ENCODE assay signal across 27 mouse cellular contexts in the genomic region with DNA sequence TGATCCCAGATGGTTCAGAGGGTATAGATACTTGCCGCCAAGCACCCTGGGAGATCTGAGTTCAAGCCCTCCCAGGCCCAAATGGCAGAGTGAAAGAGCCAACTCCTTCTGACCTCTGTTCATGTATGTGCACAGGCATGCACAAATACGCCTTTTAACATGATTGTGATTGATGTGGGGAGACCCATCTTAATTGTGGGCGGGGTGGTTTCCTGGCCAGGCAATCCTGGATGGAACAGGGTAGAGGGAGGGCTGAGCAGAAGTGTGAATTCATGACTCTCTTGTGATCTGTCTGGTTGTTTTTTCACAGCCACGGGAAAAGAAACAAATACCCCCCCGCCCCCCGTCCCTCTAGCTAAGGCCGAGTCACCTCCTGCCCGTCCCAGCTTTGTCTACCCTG. TPM values are rescaled to one million over a fixed set of nuclear protein-coding genes. Genes with fewer than 3 reads are reported as not detected.
DNase-seq lines count a peak whose midpoint lies in the region; ATAC-seq lines count a peak whose summit lies in the region.
"Had no signal": no experiment of that assay in that cellular context is flagged by ENCODE, and none has a peak within 500 bp of the region (broad histone marks: within the 10 kb centered on the region; RNA-seq: fewer than 3 reads in every experiment).

No protein-coding gene starts in this region.

- H3K4me1 ChIP-seq in hindbrain, embryonic 10.5 days (replicated peaks): peaks cover 44% of the 10 kb centered on the region
- peaks cover 36% of the 10 kb centered on the region for H3K4me1 ChIP-seq in hindbrain, embryonic 12.5 days
- H3K4me1 ChIP-seq in limb, embryonic 12.5 days (replicated peaks): peaks cover 30% of the 10 kb centered on the region
- H3K4me1 ChIP-seq in limb, embryonic 10.5 days: peaks cover 33% of the 10 kb centered on the region

- DNase-seq in hindbrain, embryonic 10.5 days (ENCODE audit: low spot score): no peak
- DNase-seq in limb, embryonic 10.5 days (ENCODE audit: low spot score): no peak
- DNase-seq in thymus, postnatal 0 days (ENCODE audit: low spot score): peak; percentile 16
- DNase-seq in thymus, postnatal 14 days: no peak
- DNase-seq in natural killer cell, adult 2 months (ENCODE audit: low spot score in 2 of 2): peak; percentile 13 to 15
- no peak for DNase-seq in right cerebral cortex, postnatal 14 days
- DNase-seq: adrenal gland, adult 2 months; adrenal gland, postnatal 14 days; cerebellum, adult 11 months; cerebellum, adult 2 months; cerebellum, adult 9-11 months; cerebellum, postnatal 25 days; forebrain, postnatal 0 days; gastrocnemius, adult 2 months; gastrocnemius, postnatal 14 days; heart, adult 11 months had no signal

- no peaks in the 10 kb centered on the region for H3K9me3 ChIP-seq in hindbrain, embryonic 10.5 days
- no peaks in the 10 kb centered on the region for H3K9me3 ChIP-seq in hindbrain, embryonic 12.5 days (replicated peaks)
- H3K9me3 ChIP-seq in limb, embryonic 12.5 days: no peaks in the 10 kb centered on the region
- H3K9me3 ChIP-seq in limb, embryonic 10.5 days (replicated peaks): no peaks in the 10 kb centered on the region
- H3K9me3 ChIP-seq: embryonic facial prominence, embryonic 12.5 days; embryonic facial prominence, embryonic 15.5 days; G1E had no signal

- H3K27ac ChIP-seq in hindbrain, embryonic 10.5 days: peak overlapping the region; percentile 24
- H3K27ac ChIP-seq in hindbrain, embryonic 12.5 days: no peak overlapping the region
- H3K27ac ChIP-seq in limb, embryonic 12.5 days: no peak overlapping the region
- H3K27ac ChIP-seq in limb, embryonic 10.5 days: no peak overlapping the region
- H3K27ac ChIP-seq: embryonic facial prominence, embryonic 12.5 days; embryonic facial prominence, embryonic 15.5 days; gastrocnemius, adult 2 months had no signal

- H3K4me2 ChIP-seq in hindbrain, embryonic 12.5 days (replicated peaks): no peak overlapping the region
- H3K4me2 ChIP-seq in limb, embryonic 12.5 days: no peak overlapping the region
- H3K4me2 ChIP-seq: embryonic facial prominence, embryonic 12.5 days; embryonic facial prominence, embryonic 15.5 days; heart, embryonic 11.5 days had no signal

- H3K27me3 ChIP-seq in hindbrain, embryonic 10.5 days (ENCODE audit: insufficient read depth, poor library complexity, severe bottlenecking): peaks cover 39% of the 10 kb centered on the region
- H3K27me3 ChIP-seq in hindbrain, embryonic 12.5 days: peaks cover 9% of the 10 kb centered on the region; the same call in 1 of the 2 replicates
- peaks cover 21% of the 10 kb centered on the region for H3K27me3 ChIP-seq in limb, embryonic 12.5 days
- peaks cover 54% of the 10 kb centered on the region for H3K27me3 ChIP-seq in limb, embryonic 10.5 days (ENCODE audit: low read depth, poor library complexity, severe bottlenecking)
- H3K27me3 ChIP-seq: Patski had no signal

- H3K36me3 ChIP-seq in hindbrain, embryonic 10.5 days: no peaks in the 10 kb centered on the region
- H3K36me3 ChIP-seq in hindbrain, embryonic 12.5 days: no peaks in the 10 kb centered on the region
- H3K36me3 ChIP-seq in limb, embryonic 12.5 days: no peaks in the 10 kb centered on the region
- no peaks in the 10 kb centered on the region for H3K36me3 ChIP-seq in limb, embryonic 10.5 days
- H3K36me3 ChIP-seq: embryonic facial prominence, embryonic 12.5 days; embryonic facial prominence, embryonic 15.5 days; G1E had no signal

- no peak overlapping the region for H3K4me3 ChIP-seq in hindbrain, embryonic 10.5 days
- H3K4me3 ChIP-seq in hindbrain, embryonic 12.5 days: no peak overlapping the region
- no peak overlapping the region for H3K4me3 ChIP-seq in limb, embryonic 12.5 days (replicated peaks)
- H3K4me3 ChIP-seq in limb, embryonic 10.5 days: no peak overlapping the region
- H3K4me3 ChIP-seq: embryonic facial prominence, embryonic 12.5 days; embryonic facial prominence, embryonic 15.5 days; gastrocnemius, adult 2 months had no signal

- no peak overlapping the region for H3K9ac ChIP-seq in hindbrain, embryonic 12.5 days
- peak overlapping the region; percentile 27; the same call in 1 of the 2 replicates for H3K9ac ChIP-seq in limb, embryonic 12.5 days (replicated peaks)
- H3K9ac ChIP-seq: embryonic facial prominence, embryonic 12.5 days; embryonic facial prominence, embryonic 15.5 days; forebrain, postnatal 0 days had no signal

- ATAC-seq in hindbrain, embryonic 12.5 days (ENCODE audit: low FRiP score): no peak
- no peak for ATAC-seq in limb, embryonic 12.5 days (ENCODE audit: insufficient number of reproducible peaks, insufficient read depth, low FRiP score, low TSS enrichment, low read depth)
- ATAC-seq: forebrain, embryonic 14.5 days; forebrain, postnatal 0 days; Patski had no signal

- 51% methylated on average over 8 of the region's 8 CpGs for WGBS in hindbrain, embryonic 10.5 days
- WGBS in hindbrain, embryonic 12.5 days: 47% methylated on average over 8 of the region's 8 CpGs
- 45% methylated on average over 8 of the region's 8 CpGs for whole genome bisulfite sequencing in limb, embryonic 12.5 days
- 50% methylated on average over 8 of the region's 8 CpGs for WGBS in limb, embryonic 10.5 days

RNA-seq across cellular contexts. Expression of a gene that starts 12.8 kb away (rescaled TPM):
- 0.07 TPM in 2 replicates for polyA plus RNA-seq in hindbrain, embryonic 10.5 days (2016; fragmentation: Nextera tagmentation; extraction: Ambion mirVana)
- polyA plus RNA-seq in hindbrain, embryonic 12.5 days (2016; fragmentation: Nextera tagmentation; extraction: Ambion mirVana): 0.07 and 0.19 TPM in 2 replicates
- 0.38 and 0.39 TPM in 2 replicates for polyA plus RNA-seq in limb, embryonic 12.5 days (2016; fragmentation: Nextera tagmentation; extraction: Ambion mirVana)
- 0.36 and 0.44 TPM in 2 replicates for polyA plus RNA-seq in limb, embryonic 10.5 days (2016; fragmentation: Nextera tagmentation; extraction: Ambion mirVana)
- polyA plus RNA-seq in thymus, postnatal 0 days (2015; fragmentation: Nextera tagmentation; extraction: Ambion mirVana): 0.41 and 0.64 TPM in 2 replicates
- polyA plus RNA-seq: adrenal gland, adult 2 months; forebrain, embryonic 11.5 days; forebrain, embryonic 14.5 days; heart, postnatal 0 days had no signal

RNA-seq across cellular contexts. Expression of a gene that starts 22.4 kb away (rescaled TPM):
- 0.08 and 0.10 TPM in 2 replicates for polyA plus RNA-seq in hindbrain, embryonic 10.5 days (2016; fragmentation: Nextera tagmentation; extraction: Ambion mirVana)
- 0.06 TPM in 1 of 2 replicates, not detected in the other for polyA plus RNA-seq in hindbrain, embryonic 12.5 days (2016; fragmentation: Nextera tagmentation; extraction: Ambion mirVana)
- 0.28 and 0.37 TPM in 2 replicates for polyA plus RNA-seq in limb, embryonic 12.5 days (2016; fragmentation: Nextera tagmentation; extraction: Ambion mirVana)
- polyA plus RNA-seq in limb, embryonic 10.5 days (2016; fragmentation: Nextera tagmentation; extraction: Ambion mirVana): 1.3 and 1.5 TPM in 2 replicates
- polyA plus RNA-seq in thymus, postnatal 0 days (2015; fragmentation: Nextera tagmentation; extraction: Ambion mirVana): 1.2 and 1.5 TPM in 2 replicates
- polyA plus RNA-seq: adrenal gland, adult 2 months; cerebellum, adult 2 months; forebrain, embryonic 11.5 days; forebrain, embryonic 14.5 days; heart, embryonic 14.5 days; Patski had no signal

RNA-seq across cellular contexts. Expression of a gene that starts 58.8 kb away (rescaled TPM):
- polyA plus RNA-seq in hindbrain, embryonic 10.5 days (2016; fragmentation: Nextera tagmentation; extraction: Ambion mirVana): 0.35 and 0.51 TPM in 2 replicates
- polyA plus RNA-seq in hindbrain, embryonic 12.5 days (2016; fragmentation: Nextera tagmentation; extraction: Ambion mirVana): 0.31 and 0.42 TPM in 2 replicates
- not detected in 2 replicates for polyA plus RNA-seq in limb, embryonic 12.5 days (2016; fragmentation: Nextera tagmentation; extraction: Ambion mirVana)
- polyA plus RNA-seq in limb, embryonic 10.5 days (2016; fragmentation: Nextera tagmentation; extraction: Ambion mirVana): 0.08 TPM in 1 of 2 replicates, not detected in the other
- polyA plus RNA-seq in thymus, postnatal 0 days (2015; fragmentation: Nextera tagmentation; extraction: Ambion mirVana): 12.4 and 13.0 TPM in 2 replicates
- polyA plus RNA-seq: embryonic facial prominence, embryonic 12.5 days; forebrain, embryonic 14.5 days had no signal

Comparison
In these comparisons a context has a peak if more than half of its experiments do, and no peak if none do; other contexts are left out.
1. DNase-seq: peak in thymus, postnatal 0 days (single experiment) and natural killer cell, adult 2 months (2 of 2); none in hindbrain, embryonic 10.5 days (single experiment), limb, embryonic 10.5 days (single experiment), thymus, postnatal 14 days (single experiment) and right cerebral cortex, postnatal 14 days (single experiment).